Mouse (Mus musculus) gastrocnemius, adult 18-20 months (tissue): Measurements from ENCODE around the gene St8sia1. TPM values are rescaled to one million over a fixed set of nuclear protein-coding genes. Genes with fewer than 3 reads are reported as not detected.

Source experiments
- DNase-seq: peaks from one replicate; pipeline ENCODE4 v3.0.0; 2021; ENCODE audit warnings: low spot score
- total RNA-seq, 2 experiments: library from RNA; stranded (reverse); gene quantifications; 2 replicates each; pipeline ENCODE4 v1.2.3; 2021

The St8sia1 gene
- total RNA-seq, 2 experiments from 2014 or later, result 0.19 to 0.30 TPM

DNA sequence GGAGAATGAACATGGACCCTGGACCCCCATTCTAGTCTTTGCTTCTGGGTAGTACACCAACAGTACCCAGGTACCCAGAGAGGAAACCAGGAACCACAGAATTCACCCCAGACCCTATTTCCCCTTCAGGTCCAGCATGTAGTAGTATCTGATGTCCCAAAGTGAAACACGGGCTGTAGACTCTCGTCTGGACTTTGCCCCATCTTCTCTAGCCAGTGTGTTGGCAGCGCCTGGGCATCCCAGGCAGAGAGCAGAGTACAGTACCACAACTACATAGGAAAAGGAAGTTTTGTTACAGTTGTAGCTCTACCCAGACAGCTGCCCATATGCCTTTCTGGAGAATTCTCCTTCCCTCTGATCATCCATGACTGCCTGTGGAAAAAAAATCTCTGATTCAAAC, 134.0 kb downstream of the St8sia1 start:
- no peak for DNase-seq

DNA sequence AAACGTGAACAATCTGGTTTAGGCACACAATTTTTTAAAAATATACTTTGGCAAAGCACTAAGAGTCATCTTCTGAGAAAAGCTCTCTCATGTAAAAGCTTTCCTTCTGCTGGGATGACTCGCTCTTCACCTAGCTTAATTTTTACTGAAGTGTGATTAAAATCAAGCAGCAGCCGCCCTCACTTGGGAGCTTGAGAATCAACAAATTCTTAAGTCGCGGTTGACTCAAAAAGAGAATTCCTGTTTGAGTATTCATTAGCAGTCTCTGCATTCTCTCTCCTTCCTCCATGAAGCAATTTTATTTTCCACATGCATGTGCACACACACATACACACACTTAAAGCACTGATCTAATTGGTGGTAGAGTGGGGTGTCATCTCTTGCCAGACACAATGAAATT, 138.8 kb downstream of the St8sia1 start:
- DNase-seq, result no peak

DNA sequence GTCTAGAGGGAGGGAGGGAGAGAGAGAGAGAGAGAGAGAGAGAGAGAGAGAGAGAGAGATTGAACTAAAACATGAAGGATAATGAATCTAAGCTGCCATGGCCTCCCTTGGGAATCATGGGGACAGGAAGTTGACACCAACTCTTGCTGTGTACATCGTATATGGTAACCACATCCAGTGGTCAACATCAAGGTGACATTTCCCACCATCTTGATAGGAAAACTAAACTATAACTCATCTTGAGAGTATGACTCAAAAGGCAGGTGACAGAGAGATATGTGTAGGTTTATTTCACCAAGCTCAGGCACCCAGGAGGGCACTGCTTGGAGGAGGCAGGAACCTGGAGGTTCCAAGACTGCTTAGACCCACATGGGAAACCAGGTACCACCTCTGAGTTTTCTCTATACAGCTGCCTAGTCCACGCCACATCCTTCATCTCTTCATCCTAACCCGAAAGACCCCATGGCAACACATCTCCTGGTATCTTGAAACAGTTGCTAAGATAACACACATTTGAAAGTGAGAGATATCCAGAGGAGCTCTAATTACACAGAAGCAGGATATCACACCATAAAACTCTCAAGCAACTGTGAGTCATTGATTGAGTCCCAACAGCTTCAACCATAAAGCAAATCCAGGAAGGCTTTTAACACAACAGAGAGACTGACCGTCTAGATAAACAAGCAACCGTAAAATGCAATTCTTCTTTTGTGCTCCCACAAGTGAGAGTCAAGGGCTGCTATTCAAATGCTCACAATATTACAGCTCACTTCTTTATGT, 141.1 kb downstream of the St8sia1 start:
- DNase-seq, result no peak

DNA sequence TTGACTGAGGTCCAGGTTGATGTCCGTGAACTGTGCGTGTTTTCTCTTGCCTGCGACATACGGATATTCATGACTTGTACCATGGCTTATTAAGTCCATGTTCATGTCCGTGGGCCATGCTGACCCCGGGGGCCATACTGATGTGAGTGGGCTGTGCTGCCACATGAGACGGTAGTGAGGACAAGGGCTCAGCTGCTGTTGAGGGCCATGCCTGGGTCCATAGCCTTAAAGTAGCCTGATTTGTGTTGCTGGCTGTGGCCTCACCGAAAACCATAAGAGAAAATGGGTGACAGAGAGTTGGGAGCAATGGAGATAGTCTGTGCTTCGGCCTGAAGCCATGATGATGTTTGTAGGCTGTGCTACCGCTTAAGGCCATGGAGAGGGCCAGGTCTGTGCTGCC, 145.9 kb downstream of the St8sia1 start:
- no peak for DNase-seq

DNA sequence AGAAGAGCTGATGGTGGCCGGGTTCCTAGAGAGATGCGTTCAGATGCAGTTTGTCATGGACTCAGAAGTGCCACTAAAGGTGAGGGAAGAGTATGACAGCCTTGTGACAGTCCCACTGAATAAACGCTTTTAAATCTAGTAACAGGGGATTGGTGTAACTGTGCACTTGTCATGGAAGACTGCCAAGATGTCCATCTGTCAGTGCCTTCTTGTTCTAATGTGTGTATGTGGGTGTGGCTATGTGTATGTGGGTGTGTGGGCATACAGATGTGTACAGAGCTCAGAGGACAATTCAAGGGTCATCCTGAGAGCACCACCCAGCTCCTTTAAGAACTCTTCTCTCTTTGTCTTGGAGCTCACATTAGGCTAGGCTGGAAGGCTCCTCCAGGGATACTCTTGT, 148.7 kb downstream of the St8sia1 start:
- DNase-seq, result no peak

DNA sequence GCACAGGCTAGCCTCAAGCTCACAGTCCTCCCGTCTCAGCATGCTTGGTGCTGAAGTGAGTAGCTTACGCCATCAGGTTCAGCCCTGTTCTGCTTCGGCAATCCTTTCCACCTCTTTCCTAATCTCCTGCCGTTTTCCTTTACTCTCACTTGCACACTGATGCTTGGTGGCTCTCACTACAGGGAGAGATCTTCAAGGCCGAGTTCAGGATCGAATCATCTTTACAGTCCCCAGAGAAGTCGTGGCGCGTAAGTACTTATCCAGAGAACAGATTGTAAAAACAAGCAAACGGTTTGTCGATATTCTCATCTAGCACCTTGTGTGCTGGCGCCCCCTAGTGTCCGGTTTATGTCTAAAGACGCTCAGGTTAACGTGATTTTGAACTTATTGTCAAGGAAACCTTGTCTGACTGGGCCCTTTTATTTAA, 149.7 kb downstream of the St8sia1 start:
- peak; percentile 69 for DNase-seq

DNA sequence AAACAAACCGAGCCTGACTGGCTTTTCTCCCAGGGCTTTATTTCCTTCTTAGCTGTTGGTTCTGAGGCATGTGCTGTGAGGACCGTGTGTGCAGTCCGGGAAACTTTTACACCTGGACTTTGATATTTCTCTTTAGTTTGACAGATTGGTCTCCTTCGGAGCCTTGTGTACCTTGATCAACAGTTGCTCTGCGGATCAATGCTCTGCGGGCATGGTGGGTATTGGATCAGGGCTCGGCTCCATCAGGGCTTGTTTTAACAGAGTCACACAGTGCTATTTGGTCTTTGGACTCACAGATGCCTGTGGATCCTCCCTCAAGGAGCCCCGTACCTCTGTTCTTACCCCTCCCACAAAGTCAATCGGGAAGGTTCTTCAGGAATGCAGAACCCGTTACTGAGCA, 150.2 kb downstream of the St8sia1 start:
- no peak for DNase-seq

DNA sequence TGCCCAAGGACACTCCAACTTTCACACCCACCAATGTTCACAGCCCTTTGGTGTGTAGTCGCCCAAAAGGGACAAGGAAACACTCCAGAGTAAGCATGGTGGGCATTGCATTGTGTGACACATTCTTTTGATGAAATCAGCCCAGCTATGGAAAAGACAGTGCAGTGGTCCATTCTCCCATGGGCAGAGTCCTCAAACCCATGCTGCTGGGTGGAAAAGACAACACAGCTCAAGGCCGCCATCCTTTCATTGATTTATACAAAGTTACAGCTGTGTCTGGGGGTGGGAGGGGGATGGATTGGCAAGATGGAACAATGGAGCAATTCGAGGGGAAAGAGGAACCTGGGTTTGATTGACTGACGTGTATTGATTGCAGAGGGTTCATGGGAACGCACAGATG, 151.3 kb downstream of the St8sia1 start:
- no peak for DNase-seq

DNA sequence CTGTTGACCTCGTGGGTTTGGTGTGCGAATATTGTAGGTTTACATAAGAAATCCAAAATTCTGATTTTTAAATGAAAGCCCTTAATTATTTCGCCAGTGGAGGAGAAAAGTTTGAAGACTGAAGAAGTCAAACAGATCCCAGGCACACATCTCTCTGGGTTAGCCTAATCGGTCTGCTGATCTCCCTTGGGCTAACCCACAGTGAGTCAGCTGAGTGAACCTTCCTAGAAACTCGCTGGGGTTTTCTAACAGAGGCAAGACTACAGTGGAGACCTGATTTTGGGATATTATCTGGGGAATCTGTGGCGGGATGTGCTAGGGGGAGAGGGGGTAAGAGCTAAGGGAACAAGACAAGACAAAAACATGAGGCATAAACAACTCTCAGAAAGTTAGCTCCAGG, 154.0 kb downstream of the St8sia1 start:
- no peak for DNase-seq

DNA sequence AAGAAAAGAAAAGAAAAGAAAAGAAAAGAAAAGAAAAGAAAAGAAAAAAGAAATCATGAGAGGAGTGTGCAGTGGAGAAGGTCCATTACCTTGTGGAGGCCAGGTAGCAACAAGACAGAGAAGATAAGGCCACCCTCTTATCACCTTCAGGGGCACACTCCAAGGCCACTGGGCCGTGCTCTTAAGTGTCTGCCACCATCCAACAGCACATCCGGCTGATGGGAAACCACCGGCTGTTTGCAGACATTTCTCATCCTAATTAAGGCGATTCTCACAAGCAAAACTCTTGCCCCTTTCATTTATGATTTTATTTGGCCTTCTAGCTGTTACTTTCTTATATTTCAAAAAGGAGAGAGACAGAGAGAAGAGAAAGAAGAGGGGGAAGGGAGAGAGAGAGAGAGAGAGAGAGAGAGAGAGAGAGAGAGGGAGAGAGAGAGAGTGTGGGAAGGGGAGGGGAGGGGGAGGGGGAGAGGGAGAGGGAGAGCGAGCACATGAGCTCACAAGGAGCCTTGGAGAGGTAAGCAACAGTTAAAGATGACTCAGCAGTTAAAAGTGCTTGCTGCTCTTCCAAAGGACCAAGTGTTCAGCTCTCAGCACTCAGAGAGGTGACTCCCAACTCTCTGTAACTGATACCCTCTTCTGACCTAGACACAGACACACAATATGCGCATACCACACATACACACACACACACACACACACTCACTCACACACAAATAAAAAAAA, 154.7 kb downstream of the St8sia1 start:
- no peak for DNase-seq

DNA sequence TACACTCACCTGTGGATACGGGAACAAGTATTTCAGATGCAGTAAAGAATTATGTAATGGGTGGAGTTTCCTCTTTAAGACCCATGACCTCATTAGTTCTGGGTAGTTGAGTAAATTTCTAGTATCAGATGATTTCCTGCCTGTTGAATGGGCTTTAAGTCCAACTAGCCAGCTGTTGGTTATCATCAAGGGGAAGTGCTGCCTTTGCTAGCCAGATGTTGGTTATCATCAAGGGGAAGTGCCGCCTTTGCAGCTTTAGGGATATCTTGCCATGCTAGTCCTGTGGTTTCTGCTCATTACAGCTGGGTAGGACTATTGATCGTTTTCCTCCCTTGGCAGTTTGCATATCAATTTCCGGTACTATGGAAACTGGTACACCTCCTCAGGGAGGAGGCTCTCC, 157.9 kb downstream of the St8sia1 start:
- DNase-seq, result no peak

DNA sequence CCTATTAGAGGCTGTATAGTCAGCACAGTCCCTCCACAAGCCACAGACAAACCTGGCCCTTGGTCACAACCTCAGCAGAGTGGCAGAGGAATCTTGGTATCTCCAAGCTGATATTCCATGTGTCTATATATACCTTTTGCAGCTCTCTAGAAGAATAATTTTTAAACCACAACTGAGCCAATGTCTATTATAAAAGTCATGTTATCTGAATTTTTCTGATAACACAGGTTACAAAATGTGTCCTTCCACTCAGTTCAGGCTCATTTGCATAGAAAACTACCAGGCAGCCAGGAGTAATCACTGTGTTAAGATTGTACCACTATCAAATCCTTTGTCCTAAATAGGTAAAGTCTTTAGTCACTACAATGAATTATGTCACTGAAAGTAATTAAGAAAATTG, 159.8 kb downstream of the St8sia1 start, which contains the start of gene Sult6b2:
Gene Sult6b2 (minus strand): TSS at position 101 of the 400 bp plus-strand sequence.
- DNase-seq, result no peak

DNA sequence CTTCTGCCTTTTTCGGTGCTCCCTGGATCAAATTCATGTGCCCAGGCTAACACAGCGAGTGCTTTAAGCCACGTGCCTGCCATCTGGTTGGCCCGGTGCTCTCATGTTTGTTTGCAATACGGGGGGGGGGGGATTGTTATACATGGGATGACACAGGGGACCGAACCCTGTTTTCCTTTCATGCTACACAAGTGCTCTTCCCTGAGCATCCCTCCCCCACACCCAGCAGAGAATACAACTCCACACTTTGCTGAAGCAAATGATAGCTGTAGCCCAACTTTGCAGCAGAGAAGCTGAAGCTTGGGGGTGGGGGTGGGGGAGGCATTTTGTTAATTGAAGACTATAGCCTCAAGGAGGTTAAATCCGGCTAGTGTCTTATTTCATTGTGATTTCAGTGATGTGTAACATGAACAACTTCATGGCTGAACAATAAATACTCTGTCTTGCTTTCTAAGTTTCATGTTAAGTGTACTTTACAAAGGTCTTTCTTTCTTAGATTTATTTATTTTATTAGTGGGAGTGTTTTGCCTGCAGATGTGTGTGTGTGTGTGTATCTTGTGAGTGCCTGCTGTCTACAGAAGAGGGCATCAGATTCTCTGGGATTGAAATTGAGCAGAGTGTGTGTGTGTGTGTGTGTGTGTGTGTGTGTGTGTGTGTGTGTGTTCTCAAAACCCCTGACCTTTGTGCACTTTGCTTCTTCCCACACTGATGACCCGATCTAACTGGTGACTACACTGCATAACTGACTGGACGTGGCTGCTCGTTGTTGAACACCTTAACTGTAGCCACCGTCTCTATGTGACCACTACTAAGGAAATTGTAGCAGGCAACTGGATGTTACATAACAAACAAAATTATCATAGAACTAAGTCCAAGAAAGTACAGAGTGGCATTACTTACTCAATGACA, 161.4 kb downstream of the St8sia1 start:
- DNase-seq, result no peak

DNA sequence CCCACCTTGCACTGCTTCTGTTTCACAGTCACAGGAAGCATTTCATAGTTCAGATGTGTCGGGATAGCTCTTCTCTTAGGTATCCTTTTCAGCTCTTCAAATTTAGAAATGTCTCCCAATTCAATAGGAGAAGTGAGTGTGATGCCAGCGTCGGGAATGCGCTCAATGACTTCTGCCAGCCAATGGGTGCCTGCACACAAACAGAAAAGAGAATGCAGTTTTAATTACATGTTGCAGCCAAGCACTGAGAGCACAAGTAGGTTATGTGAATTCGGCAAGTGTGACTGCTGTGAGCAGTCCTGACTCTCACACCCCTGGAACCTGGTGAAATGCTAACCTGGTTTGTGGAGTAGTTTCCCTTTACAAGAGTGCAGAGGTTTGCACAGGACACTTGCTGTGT, 162.6 kb downstream of the St8sia1 start:
- DNase-seq, result no peak

DNA sequence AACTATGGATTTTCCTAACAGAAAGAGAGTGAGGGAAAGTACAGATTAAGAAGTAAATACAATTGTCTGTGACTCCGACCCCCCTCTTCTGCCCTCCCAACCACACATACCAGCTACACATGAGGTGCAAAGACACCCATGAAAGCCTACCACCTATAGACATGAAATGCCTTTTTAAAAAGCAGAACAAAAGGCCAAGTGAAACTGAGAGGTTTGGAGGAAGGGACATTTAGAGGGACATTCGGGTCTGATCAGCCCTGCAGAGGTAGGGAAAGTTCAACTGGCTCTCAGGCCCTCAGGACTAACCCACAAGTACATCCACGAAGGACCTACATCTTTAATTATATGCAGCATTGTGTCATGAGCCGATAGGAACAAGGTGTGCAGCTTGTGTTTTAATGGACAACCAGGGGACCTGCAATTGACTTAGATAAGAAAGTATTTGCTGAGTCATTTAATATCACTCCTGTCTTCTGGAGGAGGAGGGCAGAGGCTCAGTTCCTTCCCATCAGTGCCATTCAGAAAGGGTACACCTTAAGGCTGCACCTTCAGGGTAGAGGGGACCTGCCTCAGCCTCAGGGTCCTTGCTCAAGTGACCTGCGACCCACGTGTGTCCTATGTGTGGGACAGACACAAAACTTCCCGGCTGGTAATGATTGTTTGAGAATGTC, 164.4 kb downstream of the St8sia1 start:
- no peak for DNase-seq

DNA sequence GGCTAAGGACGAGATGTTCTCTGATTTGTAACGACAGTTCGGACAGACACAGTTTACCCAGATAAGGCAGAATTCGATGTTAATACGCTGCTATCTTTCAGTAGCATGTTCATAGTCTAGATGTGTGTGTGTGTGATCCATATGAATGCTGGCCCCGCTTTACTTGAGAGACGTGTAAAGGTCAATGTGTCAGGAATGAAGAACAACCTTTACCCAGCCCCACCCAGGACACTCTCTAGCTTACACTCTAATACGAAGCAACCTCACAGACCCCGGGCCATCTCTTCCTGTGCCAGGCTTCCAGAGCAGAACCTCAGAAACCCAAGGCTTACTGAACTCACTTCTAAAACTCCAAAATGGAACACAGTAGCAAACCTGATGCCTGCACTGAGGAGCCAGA, 165.4 kb downstream of the St8sia1 start:
- no peak for DNase-seq

DNA sequence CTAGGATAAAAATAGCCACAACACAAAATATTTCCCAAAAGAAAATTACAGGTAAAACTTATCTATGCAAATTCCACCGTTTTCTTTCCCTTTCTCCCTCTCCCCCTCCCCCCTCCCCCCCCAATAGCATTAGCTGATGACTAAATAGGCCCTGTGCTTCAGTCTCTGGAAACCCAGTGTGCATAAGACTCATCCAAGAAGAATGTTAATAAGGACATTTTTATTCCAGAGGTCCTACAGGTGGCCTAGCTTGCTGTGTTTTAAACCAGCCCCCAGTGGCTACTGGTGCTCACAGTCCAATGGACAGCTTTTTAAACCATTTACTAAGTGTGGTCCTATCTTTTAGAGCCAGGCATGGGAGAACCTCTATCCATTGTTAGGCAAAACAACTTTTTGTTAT, 166.3 kb downstream of the St8sia1 start:
- no peak for DNase-seq

DNA sequence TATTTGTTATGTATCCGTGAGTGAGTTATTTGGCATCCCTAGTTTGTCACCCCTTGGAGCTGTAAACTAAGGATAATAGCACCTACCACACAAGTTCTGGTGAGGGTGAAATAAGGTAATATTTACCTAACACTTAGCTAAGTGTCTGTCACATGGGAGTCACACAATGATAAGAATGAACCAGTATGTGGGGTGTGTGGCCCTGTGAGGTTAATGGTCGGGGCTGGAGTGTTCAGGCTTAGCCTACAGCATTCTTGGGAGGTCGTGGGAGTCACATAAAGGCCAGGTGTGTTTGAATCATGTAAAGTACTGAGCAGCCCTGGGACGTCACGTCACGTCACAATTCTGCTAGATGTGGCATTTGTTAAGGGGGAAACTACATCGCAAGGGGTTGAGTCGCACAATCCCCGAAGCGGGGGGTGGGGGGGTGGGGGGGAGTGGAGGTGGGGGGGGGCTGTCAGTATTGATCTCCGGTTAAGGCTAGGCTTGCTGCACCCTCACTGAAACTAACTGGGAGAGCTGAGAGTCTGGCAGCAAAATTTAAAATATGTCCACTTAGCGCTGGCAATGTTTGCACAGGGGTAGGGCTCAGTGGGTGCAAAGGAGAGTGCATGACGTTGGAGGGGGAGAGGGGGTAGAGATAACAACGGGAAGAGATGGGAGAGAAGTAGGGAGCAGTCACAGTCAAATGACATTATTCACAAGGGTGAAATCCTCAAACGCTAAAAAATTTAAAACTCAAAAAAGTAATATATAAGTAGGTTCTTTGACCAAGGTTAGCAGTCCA, 168.4 kb downstream of the St8sia1 start:
- no peak for DNase-seq

DNA sequence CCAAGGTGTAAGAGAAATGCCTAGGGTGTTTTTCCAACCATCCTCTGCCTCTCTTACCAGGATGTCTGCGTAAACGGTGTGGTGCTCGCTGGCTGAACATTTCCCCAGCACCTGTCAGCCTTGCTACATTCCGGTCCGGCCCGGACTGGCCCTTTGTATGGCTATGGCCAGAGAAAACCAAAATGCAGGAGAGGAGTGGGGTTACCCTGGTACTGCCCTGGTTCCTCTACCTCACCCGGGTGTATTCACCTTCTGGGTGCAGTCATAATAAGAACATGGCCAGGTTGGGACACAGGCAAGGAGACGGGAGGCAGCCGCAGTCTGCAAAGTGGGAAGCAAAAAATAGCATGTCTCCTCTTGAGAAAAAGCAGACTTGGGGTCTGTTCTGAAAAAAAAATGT, 169.2 kb downstream of the St8sia1 start:
- no peak for DNase-seq

DNA sequence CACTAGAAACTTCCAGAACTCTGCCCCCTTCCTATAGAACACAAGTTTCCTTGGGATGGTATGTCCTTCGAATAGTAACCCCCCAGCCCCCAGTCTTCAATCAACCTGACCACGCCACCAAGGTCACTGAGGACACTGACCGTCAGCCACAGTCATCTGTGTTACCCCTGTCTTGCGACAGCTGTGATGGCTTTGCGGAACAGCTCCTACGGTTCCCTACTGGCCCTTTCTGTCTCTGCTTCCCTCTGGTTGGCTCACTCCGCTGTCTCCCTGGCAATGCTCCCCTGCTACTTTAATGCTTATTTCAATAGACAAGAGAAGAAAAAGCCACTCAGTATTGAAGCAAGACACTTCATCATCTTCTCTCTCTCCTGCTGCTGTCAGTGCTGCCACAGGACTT, 170.8 kb downstream of the St8sia1 start:
- no peak for DNase-seq
